Mouse (Mus musculus): ENCODE measurements at regions not wholly inside any gene's neighbourhood (a gene's known extent, or its start where the extent isn't known, plus 50 kb on each side); places are given as distances from the start of the nearest gene placed in this dataset.

DNA sequence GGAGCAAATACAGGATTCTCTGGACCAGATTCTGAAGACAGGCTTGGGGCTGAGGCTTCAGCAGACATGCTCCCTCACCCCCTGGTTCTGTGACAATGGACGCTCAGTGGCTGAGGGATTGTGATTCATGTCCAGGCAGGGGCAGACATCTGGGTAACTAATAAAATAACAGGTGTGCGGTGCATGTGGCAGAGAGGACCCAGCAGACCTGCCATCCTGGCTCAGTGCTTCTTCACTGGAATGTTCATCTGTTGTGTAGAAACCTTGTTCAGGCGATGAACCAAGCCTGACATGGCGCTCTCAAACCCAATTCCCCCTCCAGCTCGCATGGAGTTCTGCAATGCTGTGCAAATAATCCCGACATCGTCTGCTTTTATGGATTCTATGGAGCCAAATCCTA lies 183.0 kb downstream of the Ackr3 start:
- H3K4me3 ChIP-seq (ENCODE audit: insufficient read depth, low read length): no peak overlapping the region
- TF ChIP-seq CTCF (IDR thresholded peaks at IDR 0.05; ENCODE audit: borderline replicate concordance, insufficient read depth, low read length) (no peak), POLR2A (IDR thresholded peaks at IDR 0.05; ENCODE audit: low read depth, low read length) (no peak)
- no peaks in the 10 kb centered on the region for H3K4me1 ChIP-seq (ENCODE audit: control insufficient read depth, insufficient read depth, low read length)

DNA sequence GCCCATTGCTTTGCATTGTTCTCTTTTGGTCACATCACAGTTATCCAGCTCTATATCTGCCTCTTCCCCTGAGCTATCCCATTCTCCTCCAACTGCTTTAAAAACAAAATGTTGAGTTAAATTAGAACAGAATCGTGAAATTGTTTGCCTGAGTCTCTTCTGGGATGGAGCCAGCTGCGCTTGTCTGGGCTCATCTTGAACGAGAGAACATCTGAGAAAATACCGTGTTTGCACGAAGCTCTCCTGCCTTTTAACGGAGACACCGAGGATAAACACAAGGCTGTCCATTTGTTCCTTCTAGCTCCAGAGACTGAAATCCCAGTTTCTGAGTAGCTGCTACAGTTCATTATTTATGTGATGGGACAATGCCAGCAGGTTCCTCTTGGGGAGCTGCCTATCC lies 186.6 kb downstream of the Ackr3 start:
- no peak overlapping the region for H3K4me3 ChIP-seq (ENCODE audit: insufficient read depth, low read length)
- TF ChIP-seq CTCF (IDR thresholded peaks at IDR 0.05; ENCODE audit: borderline replicate concordance, insufficient read depth, low read length): no peak
- TF ChIP-seq POLR2A (IDR thresholded peaks at IDR 0.05; ENCODE audit: low read depth, low read length): no peak
- no peaks in the 10 kb centered on the region for H3K4me1 ChIP-seq (ENCODE audit: control insufficient read depth, insufficient read depth, low read length)

More for the DNA sequence above, 183.0 kb downstream of the Ackr3 start:
- no peak overlapping the region for H3K27ac ChIP-seq (ENCODE audit: insufficient read depth, low read length)

DNA sequence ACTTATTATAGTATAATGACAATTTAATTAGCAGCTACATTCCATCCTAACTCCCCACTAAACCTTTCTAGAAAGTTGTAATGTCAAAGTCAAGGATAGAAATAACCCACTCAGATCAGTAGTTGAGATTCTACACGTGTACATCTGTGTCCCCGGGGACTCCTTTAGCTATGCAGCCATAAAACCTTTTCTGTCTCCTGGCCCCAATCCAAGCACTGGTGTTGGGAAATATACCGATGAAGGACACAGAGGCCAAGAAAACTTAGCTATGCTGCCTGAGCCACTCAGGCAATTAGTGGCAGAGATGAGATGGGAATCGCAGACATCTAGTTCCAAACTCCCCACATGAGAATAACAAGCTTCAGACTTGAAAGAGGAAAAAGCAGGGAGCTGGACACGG lies 190.1 kb downstream of the Ackr3 start:
- TF ChIP-seq CTCF (IDR thresholded peaks at IDR 0.05; ENCODE audit: borderline replicate concordance, insufficient read depth, low read length): no peak
- no peak for TF ChIP-seq POLR2A (IDR thresholded peaks at IDR 0.05; ENCODE audit: low read depth, low read length)
- Histone ChIP-seq H3K27ac (ENCODE audit: insufficient read depth, low read length) (no peak overlapping the region), H3K4me3 (ENCODE audit: insufficient read depth, low read length) (no peak overlapping the region), H3K4me1 (ENCODE audit: control insufficient read depth, insufficient read depth, low read length) (no peaks in the 10 kb centered on the region)

More for the DNA sequence above, 186.6 kb downstream of the Ackr3 start:
- no peak overlapping the region for H3K27ac ChIP-seq (ENCODE audit: insufficient read depth, low read length)

DNA sequence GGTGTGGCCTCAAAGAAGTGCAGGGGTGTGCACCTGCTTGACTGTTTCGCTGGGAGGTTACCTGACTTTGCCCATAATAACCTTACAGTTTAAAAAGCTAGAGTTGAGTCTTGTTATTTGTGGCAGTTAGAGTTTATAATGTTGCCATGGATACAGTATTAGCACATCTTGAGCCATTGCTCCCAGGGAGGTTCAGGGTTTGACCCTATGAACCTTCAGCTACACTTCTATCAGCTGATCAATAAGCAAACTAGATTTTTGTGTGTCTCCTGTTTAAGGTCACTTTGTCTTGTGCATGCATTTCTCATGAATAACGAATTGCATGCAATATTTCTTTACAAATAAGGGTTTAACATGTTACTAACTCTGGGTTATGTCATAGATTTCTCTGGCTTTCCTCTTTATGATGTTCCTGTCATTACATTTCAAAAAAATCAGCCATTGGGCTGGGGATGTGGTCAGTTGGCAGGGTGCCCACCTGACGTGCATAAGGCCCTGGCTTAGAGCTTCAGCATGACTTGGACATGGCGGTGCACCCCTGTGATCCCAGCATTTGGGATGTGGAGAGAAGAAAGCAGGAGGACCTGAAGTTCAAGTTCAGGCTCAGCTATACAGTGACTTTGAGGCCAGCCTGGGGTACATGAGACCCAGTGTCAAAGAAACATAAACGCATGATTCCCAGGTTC lies 191.7 kb downstream of the Ackr3 start:
- TF ChIP-seq CTCF (IDR thresholded peaks at IDR 0.05; ENCODE audit: borderline replicate concordance, insufficient read depth, low read length) (no peak), POLR2A (IDR thresholded peaks at IDR 0.05; ENCODE audit: low read depth, low read length) (no peak)
- no peak overlapping the region for H3K27ac ChIP-seq (ENCODE audit: insufficient read depth, low read length)
- H3K4me3 ChIP-seq (ENCODE audit: insufficient read depth, low read length): no peak overlapping the region
- H3K4me1 ChIP-seq (ENCODE audit: control insufficient read depth, insufficient read depth, low read length): no peaks in the 10 kb centered on the region

DNA sequence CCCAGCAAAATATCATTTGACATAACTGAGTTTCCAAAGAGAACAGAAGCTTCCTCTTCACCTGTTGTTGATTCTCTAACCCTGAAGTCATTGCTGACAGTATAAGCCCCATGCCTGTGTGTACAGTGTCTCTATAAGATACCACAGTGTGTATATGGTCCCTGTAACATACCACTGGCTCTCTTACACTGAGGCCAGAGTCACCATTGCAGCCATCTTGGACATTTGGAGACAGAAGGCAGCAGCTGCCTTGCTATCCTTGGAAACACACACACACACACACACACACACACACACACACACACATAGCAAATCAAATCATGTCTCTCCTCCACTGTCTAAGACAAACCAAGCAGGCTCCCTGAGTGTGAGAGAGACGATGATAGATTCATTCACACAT lies 192.9 kb downstream of the Ackr3 start:
- TF ChIP-seq CTCF (IDR thresholded peaks at IDR 0.05; ENCODE audit: borderline replicate concordance, insufficient read depth, low read length) (no peak), POLR2A (IDR thresholded peaks at IDR 0.05; ENCODE audit: low read depth, low read length) (no peak)
- no peak overlapping the region for H3K27ac ChIP-seq (ENCODE audit: insufficient read depth, low read length)
- H3K4me3 ChIP-seq (ENCODE audit: insufficient read depth, low read length): no peak overlapping the region
- H3K4me1 ChIP-seq (ENCODE audit: control insufficient read depth, insufficient read depth, low read length): no peaks in the 10 kb centered on the region

DNA sequence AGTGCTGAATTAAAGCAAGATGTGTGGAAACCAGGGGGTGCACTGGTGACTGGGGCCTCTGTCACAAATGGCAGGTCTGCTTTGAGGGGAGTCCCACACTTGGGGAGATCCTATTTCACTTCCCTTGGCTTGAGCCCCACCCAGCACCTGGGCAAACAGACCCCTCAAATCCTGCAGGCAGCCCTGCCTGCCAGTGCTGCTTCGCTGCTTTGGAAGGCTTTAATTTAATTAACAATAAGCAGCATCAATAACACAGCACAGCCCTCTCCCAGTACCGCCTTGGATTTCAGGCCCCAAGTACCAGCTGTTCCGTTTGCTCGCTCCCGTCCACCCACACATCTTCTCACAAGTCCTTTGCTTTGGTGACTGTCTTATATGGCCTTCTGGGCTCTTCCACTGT lies 193.6 kb downstream of the Ackr3 start:
- H3K27ac ChIP-seq (ENCODE audit: insufficient read depth, low read length): no peak overlapping the region
- no peaks in the 10 kb centered on the region for H3K4me1 ChIP-seq (ENCODE audit: control insufficient read depth, insufficient read depth, low read length)
- no peak for TF ChIP-seq CTCF (IDR thresholded peaks at IDR 0.05; ENCODE audit: borderline replicate concordance, insufficient read depth, low read length)
- TF ChIP-seq POLR2A (IDR thresholded peaks at IDR 0.05; ENCODE audit: low read depth, low read length): no peak
- no peak overlapping the region for H3K4me3 ChIP-seq (ENCODE audit: insufficient read depth, low read length)

DNA sequence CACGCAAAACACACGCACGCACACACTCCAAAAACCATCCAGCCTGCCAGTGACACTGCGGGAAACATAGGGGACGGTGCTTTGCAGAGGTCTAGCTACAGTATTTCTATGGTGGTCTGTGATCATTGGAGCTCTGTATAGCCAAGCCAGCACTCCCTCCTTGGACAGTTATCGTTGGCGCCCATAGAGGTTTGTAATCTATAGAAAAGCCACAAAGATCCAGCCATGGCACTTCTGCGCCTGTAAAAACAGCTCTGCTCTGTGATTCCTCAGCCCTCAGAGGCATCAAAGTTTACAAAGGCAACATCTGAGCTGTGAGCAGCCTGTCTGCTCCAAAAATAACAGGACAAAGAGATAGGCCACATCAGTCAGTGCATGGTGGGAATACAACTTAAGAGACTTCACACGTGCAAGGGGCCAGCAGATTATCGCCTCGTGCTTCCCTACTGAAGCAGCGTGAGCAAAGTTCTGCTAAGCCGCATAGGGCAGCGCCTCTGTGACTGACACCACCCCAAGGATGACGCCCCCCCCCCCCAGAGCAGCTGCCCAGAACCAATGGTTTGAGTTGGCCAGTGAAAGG lies 194.7 kb downstream of the Ackr3 start:
- TF ChIP-seq CTCF (IDR thresholded peaks at IDR 0.05; ENCODE audit: borderline replicate concordance, insufficient read depth, low read length) (no peak), POLR2A (IDR thresholded peaks at IDR 0.05; ENCODE audit: low read depth, low read length) (no peak)
- Histone ChIP-seq H3K4me3 (ENCODE audit: insufficient read depth, low read length) (no peak overlapping the region), H3K4me1 (ENCODE audit: control insufficient read depth, insufficient read depth, low read length) (no peaks in the 10 kb centered on the region), H3K27ac (ENCODE audit: insufficient read depth, low read length) (no peak overlapping the region)

DNA sequence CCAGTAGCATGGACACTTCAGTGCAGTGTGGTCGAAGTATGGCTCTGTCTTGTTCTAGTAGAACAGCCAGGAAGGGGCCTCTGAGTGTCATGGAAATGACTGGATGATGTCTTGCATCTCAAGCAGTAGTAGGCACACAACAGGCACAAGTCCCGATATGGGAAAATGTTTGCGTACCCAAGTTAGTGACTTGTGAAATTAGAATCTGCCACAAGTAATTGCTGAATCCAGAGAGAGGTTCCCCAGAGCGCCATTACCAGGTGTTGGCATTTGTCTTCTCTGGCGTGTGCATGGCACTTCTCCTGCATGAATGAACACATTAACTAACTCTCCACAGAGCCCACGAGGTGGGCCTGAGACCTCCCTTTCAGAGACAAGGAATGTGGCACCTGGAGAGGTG lies 199.3 kb downstream of the Ackr3 start:
- Histone ChIP-seq H3K4me1 (ENCODE audit: control insufficient read depth, insufficient read depth, low read length) (0 out of 2 replicates have a peak, but pooled peaks cover 4% of the 10 kb centered on the region), H3K4me3 (ENCODE audit: insufficient read depth, low read length) (no peak overlapping the region), H3K27ac (ENCODE audit: insufficient read depth, low read length) (no peak overlapping the region)
- no peak for TF ChIP-seq CTCF (IDR thresholded peaks at IDR 0.05; ENCODE audit: borderline replicate concordance, insufficient read depth, low read length)
- no peak for TF ChIP-seq POLR2A (IDR thresholded peaks at IDR 0.05; ENCODE audit: low read depth, low read length)

DNA sequence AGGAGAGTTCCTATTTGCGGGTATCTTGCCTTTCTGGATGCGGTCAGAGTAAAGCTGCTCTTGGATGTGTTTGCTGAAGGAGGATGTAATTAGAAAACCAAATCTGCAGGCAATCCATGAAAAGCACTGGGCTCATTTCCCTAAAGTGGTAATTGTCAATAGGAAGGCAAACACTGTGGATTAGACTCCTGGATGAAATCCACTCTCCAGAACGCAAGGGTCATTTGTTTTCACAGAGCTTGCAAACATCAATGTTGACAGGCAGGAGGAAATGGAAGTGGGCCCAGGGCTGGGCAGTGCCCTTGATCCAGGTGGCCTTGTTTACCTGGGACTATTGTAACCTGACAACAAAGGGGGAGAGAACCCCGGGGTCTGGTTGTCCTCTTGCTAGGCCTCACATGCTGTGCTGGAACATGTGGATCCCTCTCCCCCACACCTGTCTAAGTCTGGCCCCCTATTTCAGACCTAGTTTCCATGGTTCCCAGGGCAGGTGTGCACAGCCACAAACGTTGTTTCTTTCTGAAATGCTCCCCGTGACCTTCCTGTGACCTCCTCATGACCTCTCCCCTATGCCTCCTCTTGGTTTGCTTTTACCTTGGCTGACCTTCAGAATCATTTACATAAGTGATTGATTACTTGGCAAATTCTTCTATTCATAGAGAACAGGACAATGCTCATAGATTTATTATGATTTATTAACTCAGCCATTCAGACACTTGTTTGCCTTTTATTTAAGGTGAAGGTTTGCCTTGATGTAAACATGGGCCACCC lies 197.9 kb upstream of the Cops8 start:
- Histone ChIP-seq H3K4me3 (ENCODE audit: insufficient read depth, low read length) (no peak overlapping the region), H3K27ac (ENCODE audit: insufficient read depth, low read length) (no peak overlapping the region), H3K4me1 (ENCODE audit: control insufficient read depth, insufficient read depth, low read length) (0 out of 2 replicates have a peak, but pooled peaks cover 6% of the 10 kb centered on the region)
- TF ChIP-seq CTCF (IDR thresholded peaks at IDR 0.05; ENCODE audit: borderline replicate concordance, insufficient read depth, low read length): no peak
- TF ChIP-seq POLR2A (IDR thresholded peaks at IDR 0.05; ENCODE audit: low read depth, low read length): no peak

DNA sequence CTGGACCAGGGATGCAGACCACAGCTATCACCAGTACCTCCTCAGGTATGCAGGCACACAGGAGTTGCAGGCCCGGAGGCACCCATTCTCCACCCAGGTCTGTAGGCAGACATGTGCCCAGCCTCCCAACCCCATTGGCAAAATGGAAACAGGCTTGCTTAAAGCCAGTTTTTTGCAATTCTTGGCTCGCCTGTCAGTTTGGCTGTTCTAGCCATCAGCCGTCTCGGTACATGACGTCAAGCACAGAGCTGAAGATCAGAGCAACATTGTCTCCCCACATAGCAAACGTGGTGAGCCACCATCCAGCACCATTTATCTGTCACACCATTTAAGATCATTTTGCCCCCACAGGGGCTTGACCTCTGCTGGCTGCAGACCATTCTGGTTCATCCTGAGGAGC lies 196.1 kb upstream of the Cops8 start:
- TF ChIP-seq CTCF (IDR thresholded peaks at IDR 0.05; ENCODE audit: borderline replicate concordance, insufficient read depth, low read length): no peak
- no peak for TF ChIP-seq POLR2A (IDR thresholded peaks at IDR 0.05; ENCODE audit: low read depth, low read length)
- Histone ChIP-seq H3K4me3 (ENCODE audit: insufficient read depth, low read length) (no peak overlapping the region), H3K27ac (ENCODE audit: insufficient read depth, low read length) (0 out of 2 replicates have a peak overlapping the region, but pooled peaks have one; percentile 9)

More for the DNA sequence above, 196.1 kb upstream of the Cops8 start:
- H3K4me1 ChIP-seq (ENCODE audit: control insufficient read depth, insufficient read depth, low read length): 0 out of 2 replicates have a peak, but pooled peaks cover 6% of the 10 kb centered on the region
